Mouse (Mus musculus) right cerebral cortex, postnatal 25 days (tissue): ENCODE data around the gene Mtr.
A peak's percentile ranks its signal among the peaks of the same experiment; 100 is the strongest.

Experiments
- DNase-seq: peaks from one replicate; pipeline ENCODE4 v3.0.0; 2022

The Mtr gene

GRCm38 (mm10) chr13:12232141-12232540 lies 25.8 kb downstream of the Mtr start:
- no peak for DNase-seq

- DNase-seq = no peak
Measured at GRCm38 (mm10) chr13:12228248-12228647, 29.7 kb downstream of the Mtr start.

- DNase-seq = no peak
Measured at GRCm38 (mm10) chr13:12227606-12228005, 30.3 kb downstream of the Mtr start.

- no peak for DNase-seq
Measured at GRCm38 (mm10) chr13:12218603-12219002, 39.3 kb downstream of the Mtr start.

GRCm38 (mm10) chr13:12214922-12215321 lies 43.0 kb downstream of the Mtr start:
- DNase-seq = no peak

- DNase-seq = no peak
Measured at GRCm38 (mm10) chr13:12211058-12211457, 46.9 kb downstream of the Mtr start.

GRCm38 (mm10) chr13:12210023-12210762 lies 47.7 kb downstream of the Mtr start:
- peak; percentile 31 for DNase-seq

- no peak for DNase-seq
Measured at GRCm38 (mm10) chr13:12200372-12200771, 57.5 kb downstream of the Mtr start.

GRCm38 (mm10) chr13:12198486-12198885 lies 59.4 kb downstream of the Mtr start:
- no peak for DNase-seq

GRCm38 (mm10) chr13:12196861-12197260 lies 61.1 kb downstream of the Mtr start:
- DNase-seq = no peak

- no peak for DNase-seq
Measured at GRCm38 (mm10) chr13:12196012-12196411, 61.9 kb downstream of the Mtr start.

- DNase-seq = peak; percentile 43
Measured at GRCm38 (mm10) chr13:12194942-12195662, 62.8 kb downstream of the Mtr start.

- DNase-seq = no peak
Measured at GRCm38 (mm10) chr13:12189219-12189618, 68.7 kb downstream of the Mtr start.

- DNase-seq = no peak
Measured at GRCm38 (mm10) chr13:12188804-12189203, 69.1 kb downstream of the Mtr start.

- DNase-seq = no peak
Measured at GRCm38 (mm10) chr13:12179481-12179880, 78.4 kb downstream of the Mtr start.

GRCm38 (mm10) chr13:12176761-12177160 lies 81.2 kb downstream of the Mtr start:
- no peak for DNase-seq

GRCm38 (mm10) chr13:12175988-12176736 lies 81.8 kb downstream of the Mtr start:
- DNase-seq = no peak

GRCm38 (mm10) chr13:12167276-12167675 lies 90.6 kb downstream of the Mtr start:
- no peak for DNase-seq

GRCm38 (mm10) chr13:12166386-12166785 lies 91.5 kb downstream of the Mtr start:
- DNase-seq = peak; percentile 47

GRCm38 (mm10) chr13:12165461-12166058 lies 92.4 kb downstream of the Mtr start:
- DNase-seq = no peak

GRCm38 (mm10) chr13:12162457-12162856 lies 95.5 kb downstream of the Mtr start:
- DNase-seq = no peak

- DNase-seq = no peak
Measured at GRCm38 (mm10) chr13:12160121-12160475, 97.8 kb downstream of the Mtr start.
